In genomic region chr12:39289676-39290075, GRCm38 (mm10) we compare ENCODE assay signal across 16 mouse cellular contexts.
DNase-seq lines count a peak whose midpoint lies in the region; ATAC-seq lines count a peak whose summit lies in the region.
"Had no signal": no experiment of that assay in that cellular context is flagged by ENCODE, and none has a peak within 500 bp of the region (broad histone marks: within the 10 kb centered on the region; RNA-seq: fewer than 3 reads in every experiment).

No protein-coding gene starts in this region.

- ATAC-seq in frontal cortex, adult (ENCODE audit: low TSS enrichment) = peak; percentile 94
- ATAC-seq: forebrain, embryonic 14.5 days; hindbrain, embryonic 16.5 days; inflammation-experienced regulatory T-cells, adult 6 months had no signal

- DNase-seq in cerebellum, adult 9-10 months = peak; percentile 38
- no peak for DNase-seq in cerebellum, adult 11-12 months
- no peak for DNase-seq in frontal cortex, postnatal 14 days (ENCODE audit: low spot score in 2 of 2)
- peak; percentile 16 for DNase-seq in layer of hippocampus, adult 9-11 months
- DNase-seq in layer of hippocampus, adult 9-10 months (ENCODE audit: low spot score) = no peak
- peak; percentile 38 for DNase-seq in telencephalon, adult 2 months (ENCODE audit: low read depth, low spot score)
- DNase-seq: adrenal gland, postnatal 10 days; embryo, embryonic 11 days; gastrocnemius, postnatal 10 days; heart, adult 18-20 months; heart, postnatal 10 days; heart, postnatal 4 days had no signal

Comparison
In these comparisons a context has a peak if more than half of its experiments do, and no peak if none do; other contexts are left out.
1. DNase-seq: peak in cerebellum, adult 9-10 months (single experiment), layer of hippocampus, adult 9-11 months (single experiment) and telencephalon, adult 2 months (single experiment); none in cerebellum, adult 11-12 months (single experiment), frontal cortex, postnatal 14 days (0 of 2) and layer of hippocampus, adult 9-10 months (single experiment).